Mouse (Mus musculus): ENCODE results near the gene Ebp. TPM values are rescaled to one million over a fixed set of nuclear protein-coding genes. Genes with fewer than 3 reads are reported as not detected.

The Ebp gene
- polyA plus RNA-seq, 1 experiment from 2014 or later, result 32.3 TPM

- Histone ChIP-seq H3K4me2 (replicated peaks) (no peak overlapping the region), H3K4me1 (no peaks in the 10 kb centered on the region), H3K36me3 (no peaks in the 10 kb centered on the region), H3K27ac (no peak overlapping the region), H3K9me3 (replicated peaks) (no peaks in the 10 kb centered on the region), H3K27me3 (no peaks in the 10 kb centered on the region), H3K9ac (no peak overlapping the region), H3K4me3 (no peak overlapping the region)
- WGBS, result 93% methylated on average over 5 of the region's 5 CpGs
- no peak for ATAC-seq (ENCODE audit: low FRiP score)
Observed at GRCm38 (mm10) chrX:8179646-8180045, 13.7 kb downstream of the Ebp start.

GRCm38 (mm10) chrX:8178871-8179270, 14.4 kb downstream of the Ebp start:
- Histone ChIP-seq H3K27me3 (no peaks in the 10 kb centered on the region), H3K4me3 (no peak overlapping the region), H3K4me2 (replicated peaks) (no peak overlapping the region), H3K27ac (no peak overlapping the region), H3K9ac (no peak overlapping the region), H3K36me3 (no peaks in the 10 kb centered on the region), H3K4me1 (no peaks in the 10 kb centered on the region), H3K9me3 (replicated peaks) (no peaks in the 10 kb centered on the region)
- 93% methylated on average over 2 of the region's 2 CpGs for WGBS
- ATAC-seq (ENCODE audit: low FRiP score), result no peak

GRCm38 (mm10) chrX:8175504-8176385, 17.6 kb downstream of the Ebp start, which contains the start of gene Tbc1d25:
Tbc1d25 (minus strand) TSS chrX:8176181.
- peak within 1 kb of the TSS; percentile 51 for H3K4me2 ChIP-seq (replicated peaks)
- 14% methylated on average over 56 of the region's 56 CpGs for WGBS
- peak within 1 kb of the TSS; percentile 54 for H3K4me3 ChIP-seq
- peak; percentile 94 for ATAC-seq (ENCODE audit: low FRiP score)
- H3K9me3 ChIP-seq (replicated peaks), result no peaks in the 10 kb centered on the region
- no peaks in the 10 kb centered on the region for H3K4me1 ChIP-seq
- H3K27ac ChIP-seq, result peak within 1 kb of the TSS; percentile 48; the same call in 1 of the 2 replicates
- peak within 1 kb of the TSS; percentile 59 for H3K9ac ChIP-seq
- no peaks in the 10 kb centered on the region for H3K27me3 ChIP-seq
- H3K36me3 ChIP-seq, result 0 out of 2 replicates have a peak, but pooled peaks cover 1% of the 10 kb centered on the region

GRCm38 (mm10) chrX:8175169-8175503, 18.2 kb downstream of the Ebp start:
- no peak overlapping the region for H3K27ac ChIP-seq
- ATAC-seq (ENCODE audit: low FRiP score), result peak; percentile 85
- 20% methylated on average over 4 of the region's 4 CpGs for WGBS
- no peaks in the 10 kb centered on the region for H3K4me1 ChIP-seq
- peak overlapping the region; percentile 51 for H3K4me2 ChIP-seq (replicated peaks)
- no peaks in the 10 kb centered on the region for H3K9me3 ChIP-seq (replicated peaks)
- H3K36me3 ChIP-seq, result 0 out of 2 replicates have a peak, but pooled peaks cover 3% of the 10 kb centered on the region
- H3K27me3 ChIP-seq, result no peaks in the 10 kb centered on the region
- peak overlapping the region; percentile 59 for H3K9ac ChIP-seq
- H3K4me3 ChIP-seq, result peak overlapping the region; percentile 54

GRCm38 (mm10) chrX:8167716-8168647, 25.3 kb downstream of the Ebp start:
- Histone ChIP-seq H3K4me1 (no peaks in the 10 kb centered on the region), H3K4me3 (no peak overlapping the region), H3K27me3 (no peaks in the 10 kb centered on the region), H3K4me2 (replicated peaks) (no peak overlapping the region), H3K9me3 (replicated peaks) (no peaks in the 10 kb centered on the region), H3K9ac (no peak overlapping the region), H3K27ac (no peak overlapping the region), H3K36me3 (0 out of 2 replicates have a peak, but pooled peaks cover 3% of the 10 kb centered on the region)
- ATAC-seq (ENCODE audit: low FRiP score), result no peak
- 91% methylated on average over 8 of the region's 10 CpGs for WGBS

- Histone ChIP-seq H3K36me3 (peaks cover 2% of the 10 kb centered on the region; the same call in 1 of the 2 replicates), H3K4me3 (no peak overlapping the region), H3K27ac (no peak overlapping the region), H3K9ac (no peak overlapping the region), H3K9me3 (replicated peaks) (no peaks in the 10 kb centered on the region), H3K27me3 (no peaks in the 10 kb centered on the region), H3K4me1 (no peaks in the 10 kb centered on the region), H3K4me2 (replicated peaks) (no peak overlapping the region)
- ATAC-seq (ENCODE audit: low FRiP score), result no peak
- WGBS, result 83% methylated on average over 4 of the region's 4 CpGs
Observed at GRCm38 (mm10) chrX:8164471-8164870, 28.8 kb downstream of the Ebp start.

GRCm38 (mm10) chrX:8163076-8163475, 30.2 kb downstream of the Ebp start:
- Histone ChIP-seq H3K9ac (no peak overlapping the region), H3K27me3 (no peaks in the 10 kb centered on the region), H3K4me1 (no peaks in the 10 kb centered on the region), H3K9me3 (replicated peaks) (no peaks in the 10 kb centered on the region), H3K4me3 (no peak overlapping the region), H3K4me2 (replicated peaks) (no peak overlapping the region), H3K27ac (no peak overlapping the region), H3K36me3 (peaks cover 3% of the 10 kb centered on the region; the same call in 1 of the 2 replicates)
- no peak for ATAC-seq (ENCODE audit: low FRiP score)
- 92% methylated on average over 5 of the region's 5 CpGs for WGBS

- H3K36me3 ChIP-seq, result peaks cover 18% of the 10 kb centered on the region; the same call in 1 of the 2 replicates
- H3K27ac ChIP-seq, result peak within 1 kb of the TSS; percentile 96
- WGBS, result 22% methylated on average over 65 of the region's 65 CpGs
- H3K9me3 ChIP-seq (replicated peaks), result no peaks in the 10 kb centered on the region
- H3K4me2 ChIP-seq (replicated peaks), result peak within 1 kb of the TSS; percentile 64
- ATAC-seq (ENCODE audit: low FRiP score), result peak; percentile 95
- peak within 1 kb of the TSS; percentile 81 for H3K9ac ChIP-seq
- H3K4me3 ChIP-seq, result peak within 1 kb of the TSS; percentile 58
- peaks cover 9% of the 10 kb centered on the region for H3K4me1 ChIP-seq
- H3K27me3 ChIP-seq, result no peaks in the 10 kb centered on the region
Observed at GRCm38 (mm10) chrX:8145153-8145991, 47.9 kb downstream of the Ebp start, which contains the start of gene Rbm3. Rbm3 (minus strand) TSS chrX:8145880.

- Histone ChIP-seq H3K9ac (peak overlapping the region; percentile 54; the same call in 1 of the 2 replicates), H3K27me3 (no peaks in the 10 kb centered on the region), H3K4me1 (peaks cover 9% of the 10 kb centered on the region), H3K36me3 (peaks cover 18% of the 10 kb centered on the region; the same call in 1 of the 2 replicates), H3K27ac (no peak overlapping the region), H3K4me2 (replicated peaks) (peak overlapping the region; percentile 64), H3K4me3 (peak overlapping the region; percentile 58), H3K9me3 (replicated peaks) (no peaks in the 10 kb centered on the region)
- ATAC-seq (ENCODE audit: low FRiP score), result no peak
- WGBS, result 79% methylated on average over 7 of the region's 7 CpGs
Observed at GRCm38 (mm10) chrX:8143750-8144149, 49.6 kb downstream of the Ebp start.

- Histone ChIP-seq H3K4me3 (no peak overlapping the region), H3K4me2 (replicated peaks) (no peak overlapping the region), H3K4me1 (peaks cover 9% of the 10 kb centered on the region), H3K36me3 (peaks cover 18% of the 10 kb centered on the region; the same call in 1 of the 2 replicates), H3K27me3 (no peaks in the 10 kb centered on the region), H3K9ac (no peak overlapping the region), H3K27ac (no peak overlapping the region), H3K9me3 (replicated peaks) (no peaks in the 10 kb centered on the region)
- ATAC-seq (ENCODE audit: low FRiP score), result no peak
- 92% methylated on average over 7 of the region's 7 CpGs for WGBS
Observed at GRCm38 (mm10) chrX:8142948-8143347, 50.4 kb downstream of the Ebp start.

- Histone ChIP-seq H3K4me1 (peaks cover 9% of the 10 kb centered on the region), H3K4me3 (no peak overlapping the region), H3K9me3 (replicated peaks) (no peaks in the 10 kb centered on the region), H3K27ac (no peak overlapping the region), H3K9ac (no peak overlapping the region), H3K36me3 (peaks cover 18% of the 10 kb centered on the region; the same call in 1 of the 2 replicates), H3K4me2 (replicated peaks) (no peak overlapping the region), H3K27me3 (no peaks in the 10 kb centered on the region)
- no peak for ATAC-seq (ENCODE audit: low FRiP score)
- WGBS, result 68% methylated on average over 3 of the region's 3 CpGs
Observed at GRCm38 (mm10) chrX:8141058-8141457, 52.3 kb downstream of the Ebp start.
